Mouse (Mus musculus) embryonic fibroblast, embryonic 13.5 days (primary cell): ENCODE measurements at regions not wholly inside any gene's neighbourhood (a gene's known extent, or its start where the extent isn't known, plus 50 kb on each side); places are given as distances from the start of the nearest gene placed in this dataset.
A peak's percentile ranks its signal among the peaks of the same experiment; 100 is the strongest.

Source experiments
- H3K27ac ChIP-seq: 2 replicates; pipeline ENCODE4 v1.5.1; 2012; ENCODE audit warnings: low read length, control low read depth, inconsistent platforms; ENCODE audit not compliant: insufficient read depth
- H3K4me1 ChIP-seq: 2 replicates; pipeline ENCODE4 v1.6.1; 2011; ENCODE audit warnings: low read length; ENCODE audit not compliant: control insufficient read depth, insufficient read depth
- H3K4me3 ChIP-seq: 2 replicates; pipeline ENCODE4 v1.5.1; 2011; ENCODE audit warnings: mild to moderate bottlenecking, control low read depth, low read length; ENCODE audit not compliant: insufficient read depth
- CTCF ChIP-seq: IDR thresholded peaks from 2 replicates; pipeline ENCODE4 v1.5.1; 2011; ENCODE audit warnings: mild to moderate bottlenecking, control low read depth, low read length, moderate library complexity, borderline replicate concordance; ENCODE audit not compliant: insufficient read depth
- POLR2A ChIP-seq: IDR thresholded peaks from 2 replicates; pipeline ENCODE4 v1.6.1; 2011; ENCODE audit warnings: low read depth, mild to moderate bottlenecking, control low read depth, low read length, moderate library complexity

- no peak overlapping the region for H3K4me3 ChIP-seq
- peak overlapping the region; percentile 45; the same call in 1 of the 2 replicates for H3K27ac ChIP-seq
- TF ChIP-seq POLR2A: no peak
- no peak for TF ChIP-seq CTCF
- H3K4me1 ChIP-seq: peaks cover 10% of the 10 kb centered on the region
Measured at GRCm38 (mm10) chr12:71471720-71472119, 162.0 kb downstream of the Dact1 start.

GRCm38 (mm10) chr12:71476238-71476637 lies 166.6 kb downstream of the Dact1 start:
- H3K4me1 ChIP-seq: peaks cover 9% of the 10 kb centered on the region
- no peak for TF ChIP-seq CTCF
- no peak for TF ChIP-seq POLR2A
- H3K27ac ChIP-seq: no peak overlapping the region
- H3K4me3 ChIP-seq: no peak overlapping the region

DNA sequence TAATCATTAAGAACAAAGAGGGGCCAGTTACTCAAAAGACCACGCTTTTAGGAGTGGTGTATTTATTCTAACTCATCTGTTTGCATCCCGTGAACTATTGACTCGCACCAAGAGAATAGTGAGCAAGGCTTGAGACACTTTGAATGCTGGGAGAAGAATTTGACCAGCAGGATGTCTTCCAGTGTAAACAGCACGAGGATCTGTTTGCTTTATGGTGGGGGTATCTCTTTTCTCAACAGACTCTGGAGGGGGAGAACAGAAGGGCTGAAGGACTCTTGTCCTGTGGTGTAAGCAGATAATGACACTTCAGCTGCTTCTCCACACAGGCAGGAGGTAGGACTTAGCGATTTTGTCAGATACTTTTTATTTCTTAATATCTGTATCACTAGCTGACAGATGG lies 168.0 kb downstream of the Dact1 start:
- Histone ChIP-seq H3K4me3 (no peak overlapping the region), H3K4me1 (peaks cover 12% of the 10 kb centered on the region), H3K27ac (no peak overlapping the region)
- TF ChIP-seq POLR2A: no peak
- no peak for TF ChIP-seq CTCF

GRCm38 (mm10) chr12:71481371-71481770 lies 171.7 kb downstream of the Dact1 start:
- Histone ChIP-seq H3K4me3 (no peak overlapping the region), H3K27ac (peak overlapping the region; percentile 98), H3K4me1 (peaks cover 18% of the 10 kb centered on the region)
- TF ChIP-seq CTCF (no peak), POLR2A (no peak)

GRCm38 (mm10) chr12:71481899-71482593 lies 172.4 kb downstream of the Dact1 start:
- Histone ChIP-seq H3K27ac (peak overlapping the region; percentile 98), H3K4me3 (no peak overlapping the region), H3K4me1 (peaks cover 18% of the 10 kb centered on the region)
- TF ChIP-seq POLR2A: no peak
- TF ChIP-seq CTCF: no peak

DNA sequence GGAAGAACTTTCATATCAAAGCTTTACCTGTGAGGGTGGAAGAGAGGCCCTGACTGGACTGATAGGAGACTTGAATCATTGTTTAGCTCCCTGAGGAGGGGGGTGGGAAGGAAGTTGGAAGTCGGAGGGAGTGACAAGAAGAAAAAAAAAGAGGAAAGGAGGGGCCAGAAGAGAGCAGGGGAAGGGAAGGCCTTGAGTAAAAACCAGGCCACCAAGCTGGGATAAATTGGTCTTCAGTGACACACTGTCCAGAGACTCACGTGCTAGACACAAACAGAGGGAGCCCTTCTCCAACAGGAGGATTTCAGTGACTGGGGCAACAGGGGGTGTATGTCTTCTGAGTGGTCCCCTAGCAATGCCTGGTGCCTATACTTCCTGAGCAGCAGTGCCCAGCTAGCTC lies 172.9 kb downstream of the Dact1 start:
- Histone ChIP-seq H3K4me1 (peaks cover 19% of the 10 kb centered on the region), H3K4me3 (no peak overlapping the region), H3K27ac (peak overlapping the region; percentile 98)
- TF ChIP-seq CTCF (no peak), POLR2A (no peak)

DNA sequence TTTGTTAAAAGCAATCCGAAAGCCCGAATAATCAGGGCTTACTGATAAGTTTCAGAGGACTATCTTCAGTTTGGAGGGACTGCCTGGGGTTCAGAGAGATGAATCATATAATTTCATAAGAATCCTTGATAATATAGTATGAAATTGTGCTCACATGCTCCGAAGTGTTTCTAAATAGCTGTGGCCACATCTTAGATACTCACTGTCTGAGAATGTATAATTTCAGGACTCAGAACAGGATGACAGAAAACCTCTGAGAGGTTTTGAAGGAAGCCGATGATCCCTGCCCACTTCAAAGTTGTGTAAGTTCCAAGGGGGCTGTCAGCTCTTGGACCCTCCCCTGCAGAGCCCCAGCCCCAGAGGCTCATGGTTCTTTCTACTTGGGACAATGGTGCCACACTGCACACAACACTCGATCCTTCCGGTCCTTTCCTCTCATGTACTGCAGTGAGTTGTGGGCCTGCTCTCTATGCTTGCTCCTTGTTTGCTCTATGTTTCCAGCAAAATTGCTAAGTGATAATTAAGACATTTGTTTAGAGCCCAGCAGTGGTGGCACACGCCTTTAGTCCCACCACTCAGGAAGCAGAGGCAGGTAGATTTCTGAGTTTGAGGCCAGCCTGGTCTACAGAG lies 174.0 kb downstream of the Dact1 start:
- H3K4me3 ChIP-seq: no peak overlapping the region
- H3K4me1 ChIP-seq: peaks cover 23% of the 10 kb centered on the region
- H3K27ac ChIP-seq: peak overlapping the region; percentile 98
- TF ChIP-seq POLR2A: peak; percentile 19; the same call in 1 of the 2 replicates
- no peak for TF ChIP-seq CTCF

GRCm38 (mm10) chr12:71484286-71484685 lies 174.6 kb downstream of the Dact1 start:
- Histone ChIP-seq H3K4me1 (peaks cover 22% of the 10 kb centered on the region), H3K4me3 (no peak overlapping the region), H3K27ac (peak overlapping the region; percentile 84; the same call in 1 of the 2 replicates)
- no peak for TF ChIP-seq POLR2A

- Histone ChIP-seq H3K27ac (no peak overlapping the region), H3K4me1 (peaks cover 20% of the 10 kb centered on the region), H3K4me3 (no peak overlapping the region)
- TF ChIP-seq POLR2A (no peak), CTCF (no peak)
Measured at GRCm38 (mm10) chr12:71486078-71486477, 176.4 kb downstream of the Dact1 start.
